Mouse (Mus musculus): ENCODE data around the gene Scn4a.
"Not testable (repeated sequence)": the region's sequence is repeated elsewhere in the genome, so short reads cannot be mapped to it uniquely, and the experiment has no call there.

Gene Scn4a

GRCm38 (mm10) chr11:106353188-106353587, at the start of gene Scn4a:
TSS of gene Scn4a (minus strand) at chr11:106353288.
- no peak for DNase-seq (ENCODE audit: low read depth, low spot score)

GRCm38 (mm10) chr11:106398481-106398880, 45.4 kb upstream of the Scn4a start:
- DNase-seq (ENCODE audit: low read depth, low spot score): no peak

- DNase-seq (ENCODE audit: low read depth, low spot score): no peak
These were observed 44.6 kb upstream of the Scn4a start for GRCm38 (mm10) chr11:106397656-106398055.

GRCm38 (mm10) chr11:106394055-106394454, 41.0 kb upstream of the Scn4a start:
- DNase-seq (ENCODE audit: low read depth, low spot score): not testable (repeated sequence)

- no peak for DNase-seq (ENCODE audit: low read depth, low spot score)
These were observed 40.2 kb upstream of the Scn4a start for GRCm38 (mm10) chr11:106393331-106393616.

GRCm38 (mm10) chr11:106392597-106393330, 39.7 kb upstream of the Scn4a start:
- no peak for DNase-seq (ENCODE audit: low read depth, low spot score)

GRCm38 (mm10) chr11:106391546-106392188, 38.6 kb upstream of the Scn4a start:
- DNase-seq (ENCODE audit: low read depth, low spot score): peak; percentile 55

GRCm38 (mm10) chr11:106390757-106391156, 37.7 kb upstream of the Scn4a start:
- DNase-seq (ENCODE audit: low read depth, low spot score): no peak

GRCm38 (mm10) chr11:106389611-106390010, 36.5 kb upstream of the Scn4a start:
- no peak for DNase-seq (ENCODE audit: low read depth, low spot score)

GRCm38 (mm10) chr11:106387791-106388216, 34.7 kb upstream of the Scn4a start, which contains the start of gene Icam2:
TSS of gene Icam2 (minus strand) at chr11:106388075.
- no peak for DNase-seq (ENCODE audit: low read depth, low spot score)

GRCm38 (mm10) chr11:106387020-106387419, 33.9 kb upstream of the Scn4a start:
- DNase-seq (ENCODE audit: low read depth, low spot score): no peak

- no peak for DNase-seq (ENCODE audit: low read depth, low spot score)
These were observed 33.3 kb upstream of the Scn4a start for GRCm38 (mm10) chr11:106386409-106386808.

GRCm38 (mm10) chr11:106383051-106383790, 30.1 kb upstream of the Scn4a start:
- no peak for DNase-seq (ENCODE audit: low read depth, low spot score)

- no peak for DNase-seq (ENCODE audit: low read depth, low spot score)
These were observed 29.3 kb upstream of the Scn4a start for GRCm38 (mm10) chr11:106382424-106382823.

GRCm38 (mm10) chr11:106381883-106382282, 28.8 kb upstream of the Scn4a start:
- DNase-seq (ENCODE audit: low read depth, low spot score): no peak

GRCm38 (mm10) chr11:106381011-106381410, 27.9 kb upstream of the Scn4a start:
- no peak for DNase-seq (ENCODE audit: low read depth, low spot score)

GRCm38 (mm10) chr11:106374979-106375378, 21.9 kb upstream of the Scn4a start:
- no peak for DNase-seq (ENCODE audit: low read depth, low spot score)

GRCm38 (mm10) chr11:106374559-106374958, 21.5 kb upstream of the Scn4a start:
- no peak for DNase-seq (ENCODE audit: low read depth, low spot score)

GRCm38 (mm10) chr11:106373998-106374397, 20.9 kb upstream of the Scn4a start:
- no peak for DNase-seq (ENCODE audit: low read depth, low spot score)

- DNase-seq (ENCODE audit: low read depth, low spot score): peak; percentile 61
These were observed 13.2 kb upstream of the Scn4a start for GRCm38 (mm10) chr11:106366316-106366715.

- DNase-seq (ENCODE audit: low read depth, low spot score): no peak
These were observed 12.3 kb upstream of the Scn4a start, which contains the start of gene Prr29 for GRCm38 (mm10) chr11:106365366-106365765. TSS of gene Prr29 (plus strand) at chr11:106365472.

GRCm38 (mm10) chr11:106364712-106365111, 11.6 kb upstream of the Scn4a start:
- DNase-seq (ENCODE audit: low read depth, low spot score): no peak
